Mouse (Mus musculus) spleen, adult 18-20 months (tissue): Measurements from ENCODE around the gene 0610012G03Rik.
"Not testable (repeated sequence)": the region's sequence is repeated elsewhere in the genome, so short reads cannot be mapped to it uniquely, and the experiment has no call there.

Experiments used
- DNase-seq, 2 experiments: peaks; one replicate each; pipeline ENCODE4 v3.0.0; 2022; ENCODE audit warnings: mixed read lengths in 2 of 2

Gene 0610012G03Rik

DNA sequence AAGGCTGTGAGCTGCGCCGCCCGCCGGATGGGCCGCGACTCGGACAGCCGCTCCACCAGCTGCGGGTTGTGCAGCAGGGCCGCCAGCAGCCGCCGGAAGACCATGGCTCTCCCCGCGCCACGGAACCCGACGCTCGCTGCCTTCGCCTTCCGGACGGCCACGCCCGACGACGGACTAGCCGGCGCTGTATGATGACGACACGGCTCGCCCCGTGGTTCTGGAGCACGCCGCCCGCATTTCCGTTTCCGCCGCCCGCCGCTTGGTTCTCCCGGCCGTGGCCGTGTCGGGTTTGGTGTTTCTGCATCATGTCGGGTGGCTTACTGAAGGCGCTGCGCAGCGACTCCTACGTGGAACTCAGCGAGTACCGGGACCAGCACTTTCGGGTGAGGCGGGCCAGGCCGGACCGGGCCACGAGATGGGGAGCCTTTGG, at the start of gene 0610012G03Rik, which contains the start of gene Ncbp2:
Gene 0610012G03Rik, minus strand, starts transcription at position 150 of the 430 bp plus-strand sequence.
Gene Ncbp2, plus strand, starts transcription at position 169 of the 430 bp plus-strand sequence.
- DNase-seq = peak; percentile 91 to 95

DNA sequence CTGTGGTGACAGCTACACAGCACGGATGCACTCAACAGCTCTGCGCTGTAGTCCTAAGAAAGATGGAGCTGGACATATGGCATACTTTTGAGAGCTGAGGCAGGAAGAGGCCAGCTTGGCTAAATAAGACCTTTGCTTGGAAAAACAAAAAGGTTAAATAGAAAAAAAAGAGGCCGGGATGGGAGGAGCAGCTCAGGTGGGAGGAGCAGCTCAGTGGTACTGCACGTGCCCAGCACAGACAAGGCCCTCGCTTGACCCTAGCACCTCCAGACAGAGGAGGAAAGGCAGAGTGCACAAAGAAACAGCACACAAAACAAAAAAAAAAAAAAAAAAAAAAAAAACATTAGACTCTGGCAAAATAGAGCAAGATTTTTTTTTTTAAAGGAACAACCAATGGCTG, 48.1 kb upstream of the 0610012G03Rik start:
- no peak for DNase-seq

DNA sequence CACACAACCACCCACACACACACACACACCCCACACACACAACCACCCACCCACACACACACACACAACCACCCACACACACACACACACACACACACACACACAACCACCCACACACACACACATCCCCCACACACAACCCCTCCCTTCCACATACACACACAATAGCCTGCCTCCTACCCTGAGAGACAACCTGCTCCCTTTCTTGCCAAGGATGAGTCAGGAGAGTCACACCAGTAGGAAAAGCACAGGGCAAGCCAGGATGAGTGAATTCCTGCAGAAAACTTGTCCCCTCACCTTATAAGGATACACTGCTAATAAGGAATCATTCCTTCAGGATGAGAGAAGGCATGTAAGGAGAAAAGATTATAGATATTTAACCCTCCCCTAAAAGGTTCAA, 45.7 kb upstream of the 0610012G03Rik start:
- no peak for DNase-seq

DNA sequence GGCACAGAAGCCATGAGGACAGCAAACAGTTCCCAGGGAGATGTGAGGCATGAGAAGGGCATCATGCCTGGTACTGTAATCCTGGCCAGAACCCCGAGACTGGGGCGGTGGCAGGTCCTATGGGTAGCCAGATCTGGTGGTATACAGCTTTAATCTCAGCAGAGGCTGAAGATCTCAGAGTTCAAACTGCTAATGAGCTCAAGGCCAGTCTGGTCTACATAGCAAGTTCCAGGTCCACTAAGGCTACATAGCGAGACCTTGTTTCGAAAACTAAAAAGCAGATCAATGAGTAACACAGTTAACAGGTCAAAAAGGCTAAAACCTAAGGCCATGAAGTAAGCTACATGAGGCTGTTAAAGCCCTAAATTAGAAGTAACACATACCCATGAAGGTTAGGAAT, 44.9 kb upstream of the 0610012G03Rik start:
- no peak for DNase-seq

DNA sequence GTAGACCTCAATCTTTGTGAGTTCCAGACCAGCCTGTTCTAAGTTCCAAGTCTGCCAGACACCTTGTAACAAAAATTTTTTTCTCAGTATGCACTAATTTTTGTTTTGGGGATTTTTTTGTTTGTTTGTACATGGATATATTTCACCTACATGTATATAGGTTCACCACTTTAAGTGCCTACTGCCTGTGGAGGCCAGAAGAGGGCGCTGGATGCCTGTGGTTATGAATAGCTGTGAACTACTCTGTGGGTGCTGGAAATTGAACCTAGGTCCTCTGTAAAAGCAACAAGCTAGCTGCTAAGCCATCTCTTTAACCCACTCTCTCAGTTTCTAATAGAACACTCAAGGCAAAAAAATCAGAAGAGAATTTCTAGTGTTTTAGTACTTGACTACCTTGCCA, 43.7 kb upstream of the 0610012G03Rik start:
- no peak for DNase-seq

DNA sequence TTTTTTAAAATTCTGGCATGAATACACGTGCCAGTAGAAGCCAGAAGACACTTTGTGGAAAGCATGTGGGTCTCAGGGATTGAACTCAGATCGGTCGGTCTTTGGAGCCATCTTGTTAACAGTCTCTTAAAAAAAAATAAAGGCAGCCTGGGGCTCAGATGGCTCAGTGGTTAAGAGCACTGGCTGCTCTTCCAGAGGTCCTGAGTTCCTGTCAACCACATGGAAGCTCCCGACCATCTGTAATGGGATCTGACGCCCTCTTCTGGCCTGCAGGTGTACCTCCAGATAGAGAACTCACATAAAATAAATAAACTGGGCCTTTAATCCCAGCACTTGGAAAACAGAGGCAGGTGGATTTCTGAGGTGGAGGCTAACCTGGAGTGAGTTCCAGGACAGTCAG, 32.7 kb upstream of the 0610012G03Rik start:
- DNase-seq = no peak

DNA sequence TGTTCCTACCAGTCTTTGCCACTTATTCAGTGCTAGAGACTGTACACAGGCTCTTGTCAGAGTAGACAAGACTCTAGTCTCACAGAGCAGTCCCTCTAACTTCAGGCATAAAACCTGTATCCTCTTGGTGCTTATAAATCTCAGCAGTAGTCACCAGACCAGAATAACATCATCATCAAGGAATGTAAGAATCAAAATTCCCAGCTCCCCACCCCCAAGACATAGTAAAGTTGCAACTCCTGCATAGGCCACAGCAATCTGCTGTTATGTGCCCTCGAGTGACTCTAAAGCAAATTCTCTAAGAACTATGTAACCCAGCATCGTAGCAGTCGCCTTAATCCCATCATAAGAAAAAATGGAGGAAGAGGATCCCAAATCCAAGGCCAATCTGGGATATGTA, 31.2 kb upstream of the 0610012G03Rik start:
- no peak for DNase-seq

DNA sequence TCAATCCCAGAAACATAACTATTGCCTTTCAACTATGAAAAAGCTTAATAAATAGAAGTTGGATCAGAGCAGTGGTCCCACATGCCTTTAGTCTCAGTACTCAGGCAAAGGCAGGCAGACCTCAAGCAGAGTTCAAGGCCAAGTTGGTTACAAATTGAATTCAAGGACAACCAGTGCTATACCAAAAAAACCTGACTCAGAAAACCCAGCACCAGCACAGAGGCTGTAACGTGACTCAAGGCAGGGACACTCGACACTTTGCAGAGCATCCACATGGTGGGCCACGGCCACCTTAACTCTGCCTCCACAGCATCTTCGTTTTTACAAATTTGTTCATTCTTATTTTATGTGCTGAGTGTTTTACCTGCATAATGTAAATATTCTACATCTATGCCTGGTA, 27.0 kb upstream of the 0610012G03Rik start:
- DNase-seq = no peak

DNA sequence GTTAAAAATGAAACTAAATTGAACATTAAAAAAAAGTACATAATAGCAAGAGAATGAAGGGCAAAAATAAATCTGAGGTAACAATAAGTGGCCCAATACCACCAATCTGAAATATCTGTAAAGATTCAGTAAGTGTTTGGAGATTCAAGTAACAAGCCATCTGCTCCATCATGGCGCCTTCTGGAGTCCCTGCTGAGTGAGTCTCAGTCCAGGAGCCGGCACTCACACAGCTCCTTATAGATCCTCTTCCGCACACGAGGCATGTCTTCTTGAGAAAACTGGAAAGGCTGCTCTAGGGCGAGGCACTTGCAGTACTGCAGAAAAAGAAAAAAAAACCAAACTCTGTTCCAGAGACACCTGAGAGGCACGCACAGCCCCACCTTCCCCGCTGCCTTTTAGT, 14.9 kb upstream of the 0610012G03Rik start:
- no peak for DNase-seq

DNA sequence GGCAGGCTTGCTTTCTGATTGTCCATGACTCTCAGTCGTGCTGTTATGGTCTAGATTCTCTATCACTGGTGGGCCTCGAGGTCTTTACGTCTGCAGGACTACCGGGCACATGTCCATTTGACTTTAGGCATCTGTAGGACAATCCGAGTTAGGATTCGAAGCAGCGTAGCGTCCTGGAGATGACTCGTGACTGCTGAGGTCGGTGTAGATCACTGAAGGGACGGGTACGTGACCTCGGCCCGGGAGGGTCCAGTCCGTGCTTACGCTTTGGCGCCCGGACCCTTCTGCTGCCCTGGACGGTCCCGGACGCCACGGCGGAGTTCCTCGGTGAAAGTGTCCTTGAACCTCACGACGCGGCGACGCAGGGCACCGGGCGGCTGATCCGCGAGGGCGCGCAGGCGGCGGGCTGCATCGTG, 385 bp downstream of the 0610012G03Rik start:
- DNase-seq = no peak

DNA sequence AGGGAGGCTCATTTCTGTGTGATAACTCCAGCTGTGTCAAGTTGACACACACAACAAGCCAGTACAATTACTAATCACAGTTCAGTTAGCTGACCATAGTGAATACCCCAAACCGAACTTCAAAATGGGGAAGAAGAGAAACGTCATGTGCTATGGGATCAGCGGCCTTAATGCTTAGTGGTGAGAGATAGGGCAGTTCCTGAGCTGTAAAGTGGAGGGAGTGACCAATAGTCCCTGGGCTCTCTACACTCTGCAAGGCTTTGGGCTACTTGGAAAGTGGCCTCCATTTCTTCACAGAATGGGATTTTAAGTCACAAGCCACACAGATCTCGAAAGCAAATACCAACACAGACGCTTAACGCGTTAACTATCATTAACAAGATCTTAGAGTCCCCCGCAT, 961 bp downstream of the 0610012G03Rik start:
- DNase-seq = no peak

DNA sequence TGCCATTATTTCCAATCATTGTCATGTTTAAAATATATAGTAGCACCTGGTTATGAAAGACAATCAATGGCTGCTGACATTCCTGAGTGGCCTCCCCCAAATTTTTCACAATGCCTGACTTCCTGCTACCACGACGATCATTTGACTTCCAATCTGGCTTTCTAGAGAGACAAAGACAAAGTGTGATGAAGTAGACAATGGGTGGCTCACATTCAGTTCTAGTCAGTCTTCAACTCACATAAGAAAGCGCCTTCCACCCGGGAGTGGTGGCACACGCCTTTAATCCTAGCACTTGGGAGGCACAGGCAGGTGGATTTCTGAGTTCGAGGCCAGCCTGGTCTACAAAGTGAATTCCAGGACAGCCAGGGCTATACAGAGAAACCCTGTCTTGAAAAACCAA, 2.3 kb downstream of the 0610012G03Rik start:
- DNase-seq = not testable (repeated sequence)

DNA sequence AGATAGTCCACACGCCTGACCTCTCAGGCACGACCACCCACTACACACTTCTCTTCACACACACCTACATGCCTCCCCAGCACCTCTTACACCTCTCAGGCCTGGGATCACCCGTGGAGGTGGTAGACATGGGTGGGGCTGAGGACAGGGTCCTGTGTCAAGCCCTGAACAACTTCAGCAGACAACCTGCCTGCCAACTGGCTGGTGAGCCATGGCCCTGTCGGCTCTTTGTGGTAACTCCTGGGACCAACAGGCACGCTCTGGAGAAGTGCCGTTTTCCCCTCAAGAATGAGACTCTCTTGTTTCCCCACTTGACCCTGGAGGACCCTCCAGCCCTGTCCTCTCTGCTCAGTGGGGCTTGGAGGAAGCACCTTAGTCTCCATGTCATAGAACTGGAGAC, 2.9 kb downstream of the 0610012G03Rik start:
- DNase-seq = no peak

DNA sequence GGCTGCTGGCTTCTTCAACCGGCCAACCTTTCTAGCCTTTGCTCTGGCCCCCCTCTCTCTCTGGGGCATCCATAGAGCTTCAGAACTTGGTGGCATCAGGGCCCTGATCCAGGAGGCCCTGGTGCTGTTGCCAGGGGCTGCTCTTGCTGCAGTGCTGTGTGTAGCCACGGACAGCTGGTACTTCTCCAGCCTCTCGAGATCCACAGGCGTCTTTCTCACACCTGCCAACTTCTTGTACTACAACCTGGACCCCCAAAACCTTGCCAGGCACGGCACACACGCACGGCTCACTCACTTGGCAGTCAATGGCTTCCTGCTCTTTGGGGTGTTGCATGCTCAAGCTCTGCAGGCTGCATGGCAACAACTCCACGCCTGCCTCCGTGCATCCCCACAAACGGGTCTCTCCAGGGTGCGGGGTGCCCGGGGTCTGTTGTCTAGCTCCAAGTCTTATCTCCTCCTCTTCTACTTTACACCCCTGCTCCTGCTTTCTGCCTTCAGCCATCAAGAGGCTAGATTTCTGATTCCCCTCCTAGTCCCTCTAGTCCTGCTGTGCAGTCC, 3.5 kb downstream of the 0610012G03Rik start:
- DNase-seq = no peak

DNA sequence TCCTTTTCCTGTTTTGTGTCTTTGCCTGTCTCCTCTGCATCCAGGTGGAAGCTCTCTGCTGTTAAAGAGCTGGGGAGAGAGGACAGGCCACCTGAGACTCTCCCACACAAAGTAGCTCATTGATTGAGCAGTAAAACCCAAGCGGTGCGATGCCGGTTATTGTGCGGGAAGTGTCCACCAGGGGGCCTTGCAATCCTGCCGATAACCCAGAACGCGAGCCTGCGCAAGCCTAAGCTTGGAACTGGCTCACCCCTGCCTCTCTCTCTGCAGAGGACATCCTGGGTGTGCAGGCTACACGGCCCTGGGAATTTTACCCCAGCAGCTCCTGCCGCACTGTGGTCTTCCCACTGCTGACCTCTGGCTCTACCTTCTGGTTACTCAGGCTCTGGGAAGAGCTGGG, 4.3 kb downstream of the 0610012G03Rik start:
- DNase-seq = peak; percentile 51 to 83

DNA sequence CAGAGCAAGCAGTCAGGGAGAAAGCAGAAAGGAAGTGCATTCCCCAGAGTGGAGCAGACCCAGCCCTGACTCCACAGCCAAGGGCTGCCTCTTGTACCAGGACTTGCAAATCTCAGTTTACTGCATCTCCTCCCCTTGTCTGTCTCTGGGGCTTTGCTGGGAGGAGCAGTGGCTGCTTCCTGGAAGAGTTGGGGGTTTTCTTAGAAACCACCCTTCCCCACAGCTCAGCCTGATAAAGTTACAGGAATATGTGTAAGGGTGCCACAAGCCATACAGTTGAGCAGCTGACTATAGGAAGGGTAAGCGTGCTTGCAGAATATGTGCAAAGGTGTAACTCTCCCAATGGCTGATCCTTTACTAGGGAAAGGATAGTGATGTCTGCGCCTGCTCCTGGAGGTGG, 7.7 kb downstream of the 0610012G03Rik start:
- no peak for DNase-seq

DNA sequence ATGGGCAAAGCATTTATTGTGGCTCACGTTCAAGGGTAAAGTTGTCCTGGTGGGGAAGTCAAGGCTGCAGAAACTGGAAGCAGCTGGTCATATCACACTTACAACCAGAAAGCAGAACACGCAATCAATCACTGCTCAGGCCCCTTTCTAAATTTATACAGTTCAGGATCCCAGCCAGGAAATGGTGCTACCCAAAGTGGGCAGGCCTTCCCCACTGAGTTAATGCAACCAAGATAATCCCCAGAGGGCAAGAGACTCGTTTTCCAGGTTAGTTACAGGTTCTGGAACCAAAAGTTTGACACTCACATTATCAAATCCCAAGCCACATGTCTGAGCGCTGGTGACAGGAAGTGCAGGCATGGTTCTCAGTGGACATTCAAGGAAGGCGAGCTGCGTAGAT, 9.4 kb downstream of the 0610012G03Rik start:
- no peak for DNase-seq

DNA sequence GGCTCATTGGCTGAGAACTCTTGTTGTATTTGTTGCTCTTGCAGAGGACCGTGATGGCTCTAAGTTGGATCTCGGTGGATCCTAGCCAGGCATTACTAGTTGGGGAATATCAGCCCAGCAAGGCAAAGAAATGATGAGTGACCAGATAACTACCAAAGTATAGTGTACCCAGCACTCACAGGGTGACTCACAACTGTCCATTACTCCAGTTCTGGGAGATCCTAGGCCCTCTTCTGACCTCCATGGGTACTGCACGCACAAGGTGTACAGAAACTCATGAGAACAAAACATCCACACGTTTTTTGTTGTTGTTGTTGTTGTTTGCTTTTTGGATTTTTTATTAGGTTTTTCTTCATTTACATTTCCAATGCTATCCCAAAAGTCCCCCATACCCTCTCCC, 11.7 kb downstream of the 0610012G03Rik start:
- no peak for DNase-seq

DNA sequence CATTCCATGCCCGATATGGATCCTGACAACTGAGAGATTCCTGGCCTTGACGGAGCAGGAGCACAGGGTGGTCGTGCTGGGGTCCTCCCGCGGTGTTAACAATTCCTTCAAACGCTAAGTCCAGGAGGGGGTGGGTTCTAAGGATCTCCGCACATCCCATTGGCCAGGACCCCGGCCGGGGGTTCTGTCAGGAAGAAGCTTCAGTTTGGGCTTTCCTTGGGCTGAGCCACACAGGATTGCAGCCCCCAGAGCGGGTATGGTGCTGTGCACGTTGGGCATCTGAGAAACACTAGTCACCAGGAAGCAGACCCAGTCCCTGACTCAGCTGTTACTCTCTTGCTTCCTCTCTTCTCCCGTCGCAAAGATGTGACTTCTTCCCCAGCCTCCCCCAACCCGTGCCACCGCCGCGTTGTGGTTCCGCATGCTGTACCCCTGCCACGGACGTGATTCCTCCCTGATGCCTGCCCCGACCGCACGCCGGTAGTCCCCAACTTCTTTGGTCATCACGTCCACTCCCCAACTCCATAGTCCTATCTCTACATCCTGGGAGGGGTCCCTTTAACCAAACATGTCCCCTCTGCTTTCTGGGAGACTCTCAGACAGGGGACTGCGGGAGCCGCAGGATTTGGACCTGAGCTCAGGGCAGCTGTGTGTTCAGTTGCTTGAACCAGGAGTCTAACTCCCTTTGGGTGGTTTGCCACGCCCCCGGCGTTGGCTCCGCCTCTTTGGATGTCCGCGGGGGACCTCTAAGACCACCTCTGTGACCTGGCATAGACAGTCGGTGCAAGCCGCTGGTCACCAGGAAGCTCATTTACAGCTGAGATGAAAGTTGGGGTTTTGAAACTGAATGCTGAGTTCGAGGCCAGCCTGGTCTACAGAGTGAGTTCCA, 13.0 kb downstream of the 0610012G03Rik start:
- DNase-seq = peak in 1 of 2 experiments; percentile 19

DNA sequence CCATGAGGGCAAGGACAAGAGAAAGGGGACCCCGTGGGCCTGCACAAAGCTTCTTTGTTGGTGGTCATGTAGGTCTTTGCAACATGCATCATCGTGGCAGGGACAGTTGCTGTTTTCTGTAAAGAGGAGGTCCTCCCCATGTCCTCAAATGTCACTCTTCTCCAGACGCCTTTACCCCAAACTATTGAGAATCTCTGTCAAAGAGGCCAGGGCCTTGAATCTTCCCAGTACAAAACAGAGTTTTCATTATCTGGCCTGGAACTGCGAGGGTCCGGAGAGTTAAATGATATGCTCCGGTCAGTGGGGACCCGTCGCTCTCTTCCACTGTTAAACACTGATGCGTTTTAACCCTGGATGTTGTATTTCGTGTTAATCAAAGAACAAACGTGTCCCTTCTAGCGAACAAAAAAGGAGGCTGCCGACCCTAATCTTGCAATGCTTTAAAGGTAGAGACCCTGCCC, 13.7 kb downstream of the 0610012G03Rik start:
- no peak for DNase-seq

DNA sequence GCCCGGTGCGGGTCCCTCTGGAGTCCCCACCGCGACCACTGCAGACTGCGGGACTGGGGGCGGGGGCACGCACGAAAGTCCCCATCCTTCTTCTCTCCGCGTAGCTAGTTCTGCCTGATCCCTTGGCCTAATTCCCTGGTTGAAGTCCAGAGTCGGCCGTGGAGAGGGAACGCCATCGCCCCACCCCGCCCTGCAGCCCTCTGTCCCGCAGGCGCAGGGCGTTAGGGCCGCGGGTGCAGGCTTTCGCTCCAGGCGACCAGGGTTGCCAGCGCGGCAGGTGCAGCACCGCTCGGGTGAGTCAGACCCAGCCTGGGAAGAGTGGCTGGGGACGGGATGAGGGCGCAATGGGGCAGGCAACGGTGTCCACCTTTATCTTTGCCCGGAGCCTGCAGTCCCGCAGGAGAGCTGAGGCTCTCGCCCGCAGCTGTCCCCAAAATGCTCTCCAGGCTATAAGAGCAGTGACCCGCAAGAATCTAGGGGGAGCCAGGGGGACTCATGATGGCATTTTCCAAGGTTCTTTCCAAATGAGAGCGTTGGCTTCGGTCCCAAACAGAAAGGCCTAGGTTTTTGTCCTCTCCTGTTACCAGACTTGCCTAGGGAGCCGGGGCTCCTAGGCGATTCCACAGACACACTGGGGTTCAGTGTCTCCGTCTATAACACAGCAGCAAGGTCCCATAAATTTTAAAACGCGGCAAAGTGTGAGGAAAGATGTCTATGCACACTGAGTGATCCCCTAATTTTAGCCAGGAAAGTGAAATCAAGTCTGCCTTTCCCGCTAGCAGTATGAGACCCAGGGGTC, 14.3 kb downstream of the 0610012G03Rik start, which contains the start of gene Pigz:
Gene Pigz, plus strand, starts transcription at position 101 of the 799 bp plus-strand sequence.
- no peak for DNase-seq

DNA sequence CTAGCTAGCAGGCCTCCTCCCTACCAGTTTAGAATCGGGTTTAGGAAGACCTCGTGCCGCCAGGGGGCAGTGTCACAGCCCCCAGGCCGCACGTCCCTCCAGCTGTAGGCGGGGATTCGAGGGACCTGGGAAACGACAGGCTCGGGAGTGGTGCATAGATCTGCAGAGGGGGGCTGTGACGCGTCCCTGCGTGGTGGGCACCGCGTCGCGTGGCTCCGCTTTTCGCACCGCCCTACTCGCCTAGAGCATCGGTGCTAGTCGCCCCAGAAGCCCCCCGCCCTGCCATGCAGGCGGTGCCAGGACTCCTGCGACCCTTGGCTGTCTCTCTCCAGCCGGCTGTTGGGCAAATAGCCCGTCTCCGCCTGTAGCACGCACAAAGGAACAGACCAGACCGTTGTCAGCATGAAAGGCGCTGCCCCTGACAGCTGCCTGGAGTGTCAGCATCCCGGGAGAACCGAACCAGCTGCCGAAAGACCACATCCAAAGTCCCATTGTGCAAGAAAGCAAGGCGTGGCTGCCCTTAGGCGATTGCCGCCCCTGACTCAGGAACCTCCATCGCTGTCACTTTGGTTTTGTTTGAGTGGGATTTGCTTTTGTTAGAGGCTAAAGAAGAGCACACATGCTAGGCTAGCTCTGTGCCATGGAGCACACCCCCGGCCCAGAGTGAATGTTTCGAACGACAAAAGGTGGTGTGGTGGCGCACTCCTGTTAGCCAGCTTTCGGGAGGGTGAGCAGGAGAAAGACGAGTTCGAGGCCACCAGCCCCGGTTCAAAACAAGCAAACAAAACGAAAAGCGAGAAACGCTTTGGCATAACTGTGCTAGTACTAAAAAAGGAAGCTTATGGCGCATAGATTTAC, 15.2 kb downstream of the 0610012G03Rik start:
- peak; percentile 47 to 70 for DNase-seq
